Mouse (Mus musculus) E14TG2a.4 (cell line): Measurements from ENCODE around the gene Atg4a.
A peak's percentile ranks its signal among the peaks of the same experiment; 100 is the strongest.

Source experiments
- H3K27me3 ChIP-seq: 2 replicates; pipeline ENCODE4 v1.6.1; 2014; ENCODE audit warnings: low read length, control low read depth; ENCODE audit not compliant: insufficient read depth
- H3K36me3 ChIP-seq: 2 replicates; pipeline ENCODE4 v1.6.1; 2014; ENCODE audit warnings: low read length, control low read depth; ENCODE audit not compliant: insufficient read depth
- H3K4me1 ChIP-seq: replicated peaks from 2 replicates; pipeline ENCODE4 v1.6.1; 2014; ENCODE audit warnings: low read depth, low read length, control low read depth
- H3K4me3 ChIP-seq: replicated peaks from 2 replicates; pipeline ENCODE4 v1.5.1; 2014; ENCODE audit warnings: mild to moderate bottlenecking, low read length
- H3K9me3 ChIP-seq: 2 replicates; pipeline ENCODE4 v1.6.1; 2014; ENCODE audit warnings: low read length, control low read depth
- CTCF ChIP-seq: conservative IDR thresholded peaks from 2 replicates; pipeline ENCODE4 v1.5.1; 2014; ENCODE audit warnings: low read length
- NANOG ChIP-seq: IDR thresholded peaks from 2 replicates; pipeline ENCODE4 v1.6.1; 2014; ENCODE audit warnings: borderline replicate concordance, low read length, mixed read lengths
- POU5F1 ChIP-seq: IDR thresholded peaks from 2 replicates; pipeline ENCODE4 v1.6.1; 2014; ENCODE audit warnings: low read length, borderline replicate concordance

Atg4a gene

GRCm38 (mm10) chrX:140956272-140956940 lies at the start of gene Atg4a, which contains the start of gene Psmd10:
Gene Atg4a, plus strand, starts transcription at chrX:140956907.
Gene Psmd10, minus strand, starts transcription at chrX:140956728.
- H3K9me3 ChIP-seq: no peaks in the 10 kb centered on the region
- peak within 1 kb of the TSS; percentile 80 for H3K4me3 ChIP-seq
- H3K27me3 ChIP-seq: no peaks in the 10 kb centered on the region
- peaks cover 13% of the 10 kb centered on the region; the same call in 1 of the 2 replicates for H3K36me3 ChIP-seq
- H3K4me1 ChIP-seq: peaks cover 3% of the 10 kb centered on the region; the same call in 1 of the 2 replicates
- TF ChIP-seq NANOG: no peak
- TF ChIP-seq CTCF: no peak
- no peak for TF ChIP-seq POU5F1

- Histone ChIP-seq H3K36me3 (no peaks in the 10 kb centered on the region), H3K4me3 (no peak within 1 kb of the TSS)
Observed at GRCm38 (mm10) chrX:140907360-140907759, 49.3 kb upstream of the Atg4a start, which contains the start of gene Vsig1. Gene Vsig1, plus strand, starts transcription at chrX:140907608.

GRCm38 (mm10) chrX:140921321-140921720 lies 35.4 kb upstream of the Atg4a start:
- TF ChIP-seq POU5F1 (no peak), CTCF (no peak), NANOG (no peak)
- no peaks in the 10 kb centered on the region for H3K36me3 ChIP-seq
- H3K4me1 ChIP-seq: no peaks in the 10 kb centered on the region
- no peaks in the 10 kb centered on the region for H3K27me3 ChIP-seq
- no peak overlapping the region for H3K4me3 ChIP-seq
- H3K9me3 ChIP-seq: no peaks in the 10 kb centered on the region

More at GRCm38 (mm10) chrX:140907360-140907759, 49.3 kb upstream of the Atg4a start, which contains the start of gene Vsig1:
- no peaks in the 10 kb centered on the region for H3K4me1 ChIP-seq
- TF ChIP-seq POU5F1: no peak
- TF ChIP-seq NANOG: no peak
- TF ChIP-seq CTCF: no peak
- no peaks in the 10 kb centered on the region for H3K9me3 ChIP-seq
- no peaks in the 10 kb centered on the region for H3K27me3 ChIP-seq

GRCm38 (mm10) chrX:140932066-140932465 lies 24.6 kb upstream of the Atg4a start:
- peaks cover 6% of the 10 kb centered on the region; the same call in 1 of the 2 replicates for H3K4me1 ChIP-seq
- H3K9me3 ChIP-seq: no peaks in the 10 kb centered on the region
- no peaks in the 10 kb centered on the region for H3K36me3 ChIP-seq
- TF ChIP-seq NANOG: no peak
- 0 out of 2 replicates have a peak, but pooled peaks have one; percentile 10 for TF ChIP-seq CTCF
- H3K4me3 ChIP-seq: no peak overlapping the region
- H3K27me3 ChIP-seq: no peaks in the 10 kb centered on the region

- TF ChIP-seq POU5F1 (no peak), CTCF (no peak), NANOG (no peak)
- Histone ChIP-seq H3K9me3 (no peaks in the 10 kb centered on the region), H3K27me3 (no peaks in the 10 kb centered on the region), H3K4me3 (no peak overlapping the region), H3K4me1 (peaks cover 6% of the 10 kb centered on the region; the same call in 1 of the 2 replicates), H3K36me3 (no peaks in the 10 kb centered on the region)
Observed at GRCm38 (mm10) chrX:140933263-140933662, 23.4 kb upstream of the Atg4a start.

GRCm38 (mm10) chrX:140936271-140936670 lies 20.4 kb upstream of the Atg4a start:
- Histone ChIP-seq H3K9me3 (no peaks in the 10 kb centered on the region), H3K4me1 (peaks cover 6% of the 10 kb centered on the region; the same call in 1 of the 2 replicates), H3K27me3 (no peaks in the 10 kb centered on the region), H3K4me3 (no peak overlapping the region), H3K36me3 (no peaks in the 10 kb centered on the region)
- TF ChIP-seq NANOG: peak; percentile 22; the same call in 1 of the 2 replicates
- no peak for TF ChIP-seq CTCF

GRCm38 (mm10) chrX:140953618-140954017 lies 3.1 kb upstream of the Atg4a start:
- Histone ChIP-seq H3K9me3 (no peaks in the 10 kb centered on the region), H3K4me3 (no peak overlapping the region), H3K4me1 (peaks cover 3% of the 10 kb centered on the region; the same call in 1 of the 2 replicates), H3K36me3 (peaks cover 20% of the 10 kb centered on the region), H3K27me3 (no peaks in the 10 kb centered on the region)
- TF ChIP-seq NANOG (no peak), CTCF (no peak), POU5F1 (no peak)

- no peaks in the 10 kb centered on the region for H3K9me3 ChIP-seq
- H3K4me1 ChIP-seq: peaks cover 3% of the 10 kb centered on the region; the same call in 1 of the 2 replicates
- H3K27me3 ChIP-seq: no peaks in the 10 kb centered on the region
- TF ChIP-seq CTCF (no peak), POU5F1 (no peak), NANOG (no peak)
- peaks cover 9% of the 10 kb centered on the region; the same call in 1 of the 2 replicates for H3K36me3 ChIP-seq
- H3K4me3 ChIP-seq: peak overlapping the region; percentile 80
Observed at GRCm38 (mm10) chrX:140956959-140957358, 252 bp downstream of the Atg4a start.
